Mouse (Mus musculus) C2C12 (cell line): ENCODE results near the gene Ybx3.

Source experiments
- CTCF ChIP-seq: IDR thresholded peaks from one replicate; pipeline ENCODE4 v1.5.1; 2011; ENCODE audit not compliant: control insufficient read depth, insufficient read depth, insufficient read length
- FOSL1 ChIP-seq: IDR thresholded peaks from one replicate; pipeline ENCODE4 v1.8.0; 2011; ENCODE audit warnings: mild to moderate bottlenecking, low read length; ENCODE audit not compliant: poor library complexity, insufficient read depth, severe bottlenecking
- MAX ChIP-seq: IDR thresholded peaks from one replicate; pipeline ENCODE4 v1.6.1; 2011; ENCODE audit warnings: mild to moderate bottlenecking, control low read depth
- MYOD1 ChIP-seq: IDR thresholded peaks from one replicate; pipeline ENCODE4 v1.6.1; 2011; ENCODE audit warnings: low read depth; ENCODE audit not compliant: control insufficient read depth, insufficient read length
- MYOG ChIP-seq: IDR thresholded peaks from one replicate; pipeline ENCODE4 v1.6.1; 2011; ENCODE audit not compliant: control insufficient read depth, insufficient read length; ENCODE audit errors: extremely low read depth
- USF1 ChIP-seq: IDR thresholded peaks from one replicate; pipeline ENCODE4 v1.6.1; 2011; ENCODE audit warnings: low read depth, mild to moderate bottlenecking, control low read depth, moderate library complexity

- TF ChIP-seq CTCF, result no peak
- no peak for TF ChIP-seq MYOD1
- no peak for TF ChIP-seq MAX
- no peak for TF ChIP-seq FOSL1
- no peak for TF ChIP-seq USF1
- no peak for TF ChIP-seq MYOG
Observed at GRCm38 (mm10) chr6:131418770-131419169, 30.5 kb upstream of the Ybx3 start.
